Mouse (Mus musculus) colon, adult 2 months (tissue): ENCODE results near the gene Ms4a4a. TPM values are rescaled to one million over a fixed set of nuclear protein-coding genes. Genes with fewer than 3 reads are reported as not detected.

ENCODE experiments used
- polyA plus RNA-seq: library from polyadenylated mRNA; depleted of rRNA; stranded (reverse); fragments of >200 nt; gene quantifications from 2 replicates; pipeline ENCODE4 v1.2.3, GENCODE M21; 2012; rRNA removed

Ms4a4a gene
- 0.38 and 0.96 TPM in 2 replicates for polyA plus RNA-seq

GRCm38 (mm10) chr19:11375273-11375672 lies at the start of gene Ms4a4a:
TSS of gene Ms4a4a (plus strand) at chr19:11375523.

DNA sequence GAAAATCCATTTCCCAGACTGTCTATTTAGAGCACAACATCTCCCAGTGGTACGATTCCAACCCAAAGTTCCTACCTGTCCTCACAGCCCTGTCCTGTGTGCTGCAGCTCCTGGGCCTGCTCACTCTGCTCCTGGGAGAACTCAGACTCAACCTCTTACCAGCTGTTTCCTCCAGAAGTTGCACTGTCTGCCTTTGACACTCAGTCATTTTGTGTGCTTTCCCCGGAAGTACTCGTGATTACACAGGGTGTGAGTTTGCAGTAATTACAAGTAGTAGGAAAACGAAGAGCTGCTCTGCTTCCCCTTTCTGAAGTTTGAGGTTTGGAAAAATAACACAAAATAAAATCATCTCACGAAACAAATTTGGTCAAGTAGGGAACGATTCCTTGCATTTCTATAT lies 39.4 kb upstream of the Ms4a4a start, which contains the start of gene Ms4a7:
Gene Ms4a7 (minus strand): TSS at position 215 of the 400 bp plus-strand sequence.

GRCm38 (mm10) chr19:11404527-11404926 lies 29.2 kb downstream of the Ms4a4a start, which contains the start of gene Ms4a4c:
TSS of gene Ms4a4c (plus strand) at chr19:11404770.

Other genes with a start within 250 kb of the Ms4a4a start
- not detected in 2 replicates for gene 1700017D01Rik, start 244.6 kb upstream of the Ms4a4a start, polyA plus RNA-seq
- not detected in 2 replicates for gene 1700025F22Rik, start 210.2 kb upstream of the Ms4a4a start, polyA plus RNA-seq
- gene Ms4a13, start 178.8 kb upstream of the Ms4a4a start, polyA plus RNA-seq = not detected in 2 replicates
- 6.3 and 6.6 TPM in 2 replicates for gene Ms4a12, start 143.1 kb upstream of the Ms4a4a start, polyA plus RNA-seq
- gene Ms4a1, start 109.3 kb upstream of the Ms4a4a start, polyA plus RNA-seq = 0.20 and 0.52 TPM in 2 replicates
- not detected in 2 replicates for gene Ms4a5, start 91.7 kb upstream of the Ms4a4a start, polyA plus RNA-seq
- gene Ms4a14, start 61.1 kb upstream of the Ms4a4a start, polyA plus RNA-seq = 0.21 and 0.23 TPM in 2 replicates
- 3.5 and 4.3 TPM in 2 replicates for gene Ms4a7, start 39.4 kb upstream of the Ms4a4a start, polyA plus RNA-seq
- gene Ms4a4c, start 29.2 kb downstream of the Ms4a4a start, polyA plus RNA-seq = 0.16 TPM in 1 of 2 replicates, not detected in the other
- 0.59 and 1.1 TPM in 2 replicates for gene Ms4a4b, start 68.0 kb downstream of the Ms4a4a start, polyA plus RNA-seq
- 1.3 and 2.6 TPM in 2 replicates for gene Ms4a6c, start 93.8 kb downstream of the Ms4a4a start, polyA plus RNA-seq
- gene Gm8369, start 110.4 kb downstream of the Ms4a4a start, polyA plus RNA-seq = 0.41 TPM in 1 of 2 replicates, not detected in the other
- gene Ms4a6b, start 141.0 kb downstream of the Ms4a4a start, polyA plus RNA-seq = 1.9 TPM in 2 replicates
- 14.6 and 15.4 TPM in 2 replicates for gene Ms4a4d, start 161.3 kb downstream of the Ms4a4a start, polyA plus RNA-seq
- 1.2 TPM in 2 replicates for gene Ms4a6d, start 229.3 kb downstream of the Ms4a4a start, polyA plus RNA-seq
- not detected in 2 replicates for gene Ms4a2, start 248.2 kb downstream of the Ms4a4a start, polyA plus RNA-seq